Mouse (Mus musculus) hindbrain, embryonic 10.5 days (tissue): ENCODE measurements around the gene Elmo3. TPM values are rescaled to one million over a fixed set of nuclear protein-coding genes. Genes with fewer than 3 reads are reported as not detected.
"Not testable (repeated sequence)": the region's sequence is repeated elsewhere in the genome, so short reads cannot be mapped to it uniquely, and the experiment has no call there.

Experiments
- DNase-seq: peaks from one replicate; pipeline ENCODE4 v3.0.0-alpha.2; 2017; ENCODE audit warnings: low spot score
- H3K27ac ChIP-seq: fragments of 300-500 bp; sonication (generic); 2 replicates; pipeline ENCODE4 v1.5.1; 2016; ENCODE audit warnings: mild to moderate bottlenecking, moderate library complexity
- H3K27me3 ChIP-seq: fragments of 300-500 bp; sonication (generic); 2 replicates; pipeline ENCODE4 v1.6.1; 2016; ENCODE audit warnings: mild to moderate bottlenecking; ENCODE audit not compliant: poor library complexity, insufficient read depth, severe bottlenecking
- H3K36me3 ChIP-seq: fragments of 300-500 bp; sonication (generic); 2 replicates; pipeline ENCODE4 v1.6.1; 2016; ENCODE audit warnings: mild to moderate bottlenecking, moderate library complexity
- H3K4me1 ChIP-seq: fragments of 300-500 bp; sonication (generic); replicated peaks from 2 replicates; pipeline ENCODE4 v1.6.1; 2016; ENCODE audit warnings: mild to moderate bottlenecking
- H3K4me3 ChIP-seq: fragments of 300-500 bp; sonication (generic); 2 replicates; pipeline ENCODE4 v1.5.1; 2016; ENCODE audit warnings: mild to moderate bottlenecking, moderate library complexity
- H3K9me3 ChIP-seq: fragments of 300-500 bp; sonication (generic); 2 replicates; pipeline ENCODE4 v1.6.1; 2016; ENCODE audit warnings: mild to moderate bottlenecking, moderate library complexity
- WGBS: fragments of 180-500 bp; shearing (Covaris S2); methylation state at CpG from one replicate; pipeline ENCODE4 v1.1.7; 2016; 5-methylcytosine and 5-hydroxymethylcytosine counted together
- polyA plus RNA-seq: library from polyadenylated mRNA; unstranded; fragments of >200 nt; fragmentation: Nextera tagmentation; extraction: Ambion mirVana; gene quantifications from 2 replicates; pipeline ENCODE4 v1.2.1, GENCODE M21; 2016

The Elmo3 gene
- polyA plus RNA-seq, 1 experiment from 2014 or later, result 2.1 TPM

DNA sequence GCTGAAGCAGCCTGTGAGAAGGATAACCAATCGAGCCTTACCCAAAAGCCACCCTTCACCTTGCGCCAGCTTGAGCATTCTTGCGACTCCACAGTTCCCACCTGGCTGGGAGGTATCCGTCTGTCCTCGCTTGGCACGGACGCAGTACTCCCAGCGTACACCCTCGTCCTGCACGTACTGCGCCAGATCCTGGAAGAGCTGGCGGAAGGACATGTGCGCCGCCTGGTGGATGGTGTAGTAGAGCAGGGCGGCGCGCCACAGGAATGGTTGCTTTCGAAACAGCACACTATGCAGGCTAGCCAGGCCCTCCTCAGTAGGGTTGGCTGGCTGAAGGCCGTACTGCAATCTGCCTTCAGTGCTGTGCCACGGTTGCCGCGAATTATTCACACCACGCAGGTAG, 22.3 kb upstream of the Elmo3 start:
- Histone ChIP-seq H3K4me1 (peaks cover 36% of the 10 kb centered on the region), H3K36me3 (peaks cover 56% of the 10 kb centered on the region)

DNA sequence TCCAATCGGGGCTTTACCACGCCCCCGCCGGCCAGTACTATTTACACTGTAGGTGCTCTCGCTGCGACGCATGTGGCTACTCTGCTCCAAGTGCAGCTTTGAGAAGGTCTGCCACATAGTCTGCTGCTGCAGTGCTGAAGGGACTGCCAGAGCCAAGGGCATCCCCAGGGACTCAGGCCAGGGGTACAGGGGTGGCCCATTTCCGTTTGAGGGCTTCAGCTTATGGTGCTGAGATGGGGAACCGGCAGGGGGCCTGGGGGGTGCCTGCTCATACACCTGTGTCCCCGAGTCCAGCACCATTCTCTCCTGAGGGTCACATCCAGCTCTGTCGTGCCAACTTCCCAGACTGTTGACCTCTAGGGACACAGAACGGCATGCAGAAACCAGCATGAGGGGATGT, 19.9 kb upstream of the Elmo3 start:
- H3K4me3 ChIP-seq, result no peak overlapping the region
- peaks cover 49% of the 10 kb centered on the region for H3K36me3 ChIP-seq
- H3K4me1 ChIP-seq, result peaks cover 51% of the 10 kb centered on the region
- WGBS, result 44% methylated on average over 12 of the region's 12 CpGs
- H3K27ac ChIP-seq, result no peak overlapping the region
- H3K9me3 ChIP-seq, result no peaks in the 10 kb centered on the region
- H3K27me3 ChIP-seq, result peaks cover 66% of the 10 kb centered on the region
- DNase-seq, result no peak

More for the DNA sequence above, 22.3 kb upstream of the Elmo3 start:
- H3K9me3 ChIP-seq, result no peaks in the 10 kb centered on the region
- no peak overlapping the region for H3K4me3 ChIP-seq
- H3K27ac ChIP-seq, result no peak overlapping the region
- DNase-seq, result no peak
- 24% methylated on average over 23 of the region's 23 CpGs for WGBS
- peaks cover 81% of the 10 kb centered on the region for H3K27me3 ChIP-seq

GRCm38 (mm10) chr8:105286907-105287306, 18.5 kb upstream of the Elmo3 start:
- Histone ChIP-seq H3K4me3 (no peak overlapping the region), H3K9me3 (no peaks in the 10 kb centered on the region), H3K27ac (no peak overlapping the region), H3K27me3 (peaks cover 61% of the 10 kb centered on the region), H3K4me1 (peaks cover 57% of the 10 kb centered on the region), H3K36me3 (peaks cover 39% of the 10 kb centered on the region)
- WGBS, result 88% methylated on average over 4 of the region's 4 CpGs
- no peak for DNase-seq

- Histone ChIP-seq H3K9me3 (no peaks in the 10 kb centered on the region), H3K4me1 (peaks cover 54% of the 10 kb centered on the region), H3K36me3 (peaks cover 25% of the 10 kb centered on the region), H3K4me3 (peak overlapping the region; percentile 54), H3K27ac (0 out of 2 replicates have a peak overlapping the region, but pooled peaks have one; percentile 91), H3K27me3 (peaks cover 54% of the 10 kb centered on the region)
- 87% methylated on average over 5 of the region's 5 CpGs for WGBS
- no peak for DNase-seq
These were observed 17.2 kb upstream of the Elmo3 start for GRCm38 (mm10) chr8:105288231-105288630.

DNA sequence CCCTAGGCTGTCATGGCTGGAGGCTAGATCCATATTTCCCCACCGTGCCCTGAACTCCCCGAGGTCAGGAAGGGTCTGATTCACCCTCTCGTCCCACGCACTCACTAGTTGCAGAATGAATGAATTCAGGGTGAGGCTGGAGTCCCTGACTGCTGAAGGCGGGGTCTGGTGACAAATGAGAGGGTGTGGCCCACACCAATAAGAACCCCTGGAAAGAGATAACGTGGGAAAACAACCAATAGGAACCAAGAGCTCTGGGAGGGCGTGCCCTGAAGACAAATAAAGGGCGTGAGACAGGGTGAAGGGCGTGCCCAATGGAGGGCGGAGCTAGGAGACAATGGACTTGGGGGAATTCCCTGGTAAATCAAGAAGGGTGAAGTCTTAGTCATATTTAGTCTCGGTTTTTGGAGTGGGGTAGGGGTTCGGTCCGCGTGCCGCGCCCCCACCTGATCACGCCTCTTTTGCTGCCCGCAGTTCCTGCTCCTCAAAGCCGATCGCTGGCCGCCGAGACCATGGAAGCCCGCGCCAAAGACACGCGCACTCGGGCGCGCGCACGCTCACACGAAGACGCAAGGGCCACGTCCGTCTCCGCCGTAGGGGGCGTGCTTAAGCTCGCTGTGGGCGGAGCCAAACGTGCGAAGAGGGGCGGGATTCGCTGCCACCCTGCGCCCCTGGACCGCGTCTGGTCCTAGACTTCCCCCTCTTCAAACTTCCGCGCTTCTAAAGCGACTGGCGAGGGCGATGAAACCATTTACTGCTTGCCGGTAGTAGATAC, 16.3 kb upstream of the Elmo3 start:
- Histone ChIP-seq H3K27me3 (peaks cover 50% of the 10 kb centered on the region), H3K36me3 (peaks cover 18% of the 10 kb centered on the region), H3K4me1 (peaks cover 54% of the 10 kb centered on the region), H3K4me3 (peak overlapping the region; percentile 54), H3K27ac (peak overlapping the region; percentile 91), H3K9me3 (no peaks in the 10 kb centered on the region)
- DNase-seq, result peak; percentile 95
- WGBS, result under 1% methylated on average over 53 of the region's 53 CpGs

DNA sequence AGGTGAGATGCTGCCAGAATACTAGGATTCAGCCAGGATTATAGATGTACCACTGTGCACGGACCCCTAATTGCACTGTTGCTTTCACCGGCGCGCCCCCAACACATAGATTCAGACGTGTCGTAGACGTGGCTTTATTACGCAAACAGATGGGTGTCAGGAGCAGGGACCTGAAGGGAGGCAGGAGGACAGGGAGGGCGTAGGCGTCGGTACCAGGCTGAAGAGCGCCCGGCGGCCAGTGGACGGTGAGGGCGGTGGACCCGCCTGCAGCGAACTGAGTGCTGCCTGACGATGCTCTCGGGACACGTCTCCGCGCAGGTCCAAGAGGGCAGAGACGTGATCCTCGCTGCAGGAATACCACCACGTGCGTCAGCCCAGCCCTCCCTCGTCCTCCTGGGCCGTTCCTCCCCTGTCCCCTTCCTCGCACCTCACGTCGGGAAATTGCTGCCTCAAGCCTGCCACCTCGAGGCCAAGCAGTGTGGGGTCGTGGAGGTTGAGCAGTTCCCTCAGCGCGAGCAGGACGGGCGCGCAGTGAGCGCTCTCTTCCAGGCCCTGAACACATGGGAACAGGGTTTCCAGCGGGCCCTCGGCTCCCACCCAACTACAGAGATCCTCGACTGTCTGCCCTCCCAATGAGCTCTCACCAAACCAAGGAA, 15.5 kb upstream of the Elmo3 start, which contains the start of gene 4931428F04Rik:
TSS of gene 4931428F04Rik (minus strand) at position 60 of the 656 bp plus-strand sequence.
- H3K27ac ChIP-seq, result peak within 1 kb of the TSS; percentile 91
- H3K9me3 ChIP-seq, result no peaks in the 10 kb centered on the region
- 2% methylated on average over 43 of the region's 43 CpGs for WGBS
- H3K4me3 ChIP-seq, result peak within 1 kb of the TSS; percentile 54
- H3K4me1 ChIP-seq, result peaks cover 54% of the 10 kb centered on the region
- H3K36me3 ChIP-seq, result peaks cover 12% of the 10 kb centered on the region
- peak; percentile 71 for DNase-seq
- peaks cover 45% of the 10 kb centered on the region for H3K27me3 ChIP-seq

GRCm38 (mm10) chr8:105290554-105291314, 14.7 kb upstream of the Elmo3 start:
- no peaks in the 10 kb centered on the region for H3K9me3 ChIP-seq
- peaks cover 48% of the 10 kb centered on the region for H3K4me1 ChIP-seq
- peaks cover 4% of the 10 kb centered on the region; the same call in 1 of the 2 replicates for H3K36me3 ChIP-seq
- 9% methylated on average over 31 of the region's 31 CpGs for WGBS
- H3K27me3 ChIP-seq, result peaks cover 44% of the 10 kb centered on the region
- DNase-seq, result peak; percentile 89
- peak overlapping the region; percentile 54 for H3K4me3 ChIP-seq
- 0 out of 2 replicates have a peak overlapping the region, but pooled peaks have one; percentile 91 for H3K27ac ChIP-seq

DNA sequence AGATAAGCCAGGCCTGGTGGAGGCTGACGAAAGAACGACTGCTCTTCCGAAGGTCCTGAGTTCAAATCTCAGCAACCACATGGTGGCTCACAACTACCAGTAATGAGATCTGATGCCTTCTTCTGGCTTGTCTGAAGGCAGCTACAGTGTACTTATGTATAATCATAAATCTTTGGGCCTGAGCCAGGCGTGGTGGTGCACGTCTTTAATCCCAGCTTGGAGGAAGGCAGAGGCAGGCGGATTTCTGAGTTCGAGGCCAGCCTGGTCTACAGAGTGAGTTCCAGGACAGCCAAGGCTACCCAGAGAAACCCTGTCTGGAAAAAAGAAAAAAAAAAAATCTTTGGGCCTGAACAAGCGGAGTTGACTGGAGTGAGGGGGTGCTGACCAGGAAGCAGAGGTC, 14.0 kb upstream of the Elmo3 start:
- H3K9me3 ChIP-seq, H3K4me3 ChIP-seq, H3K27ac ChIP-seq, H3K36me3 ChIP-seq, DNase-seq: not testable (repeated sequence)
- Histone ChIP-seq H3K27me3 (peaks cover 40% of the 10 kb centered on the region), H3K4me1 (peaks cover 47% of the 10 kb centered on the region)
- WGBS, result 89% methylated on average over 8 of the region's 8 CpGs

- not testable (repeated sequence) for H3K4me3 ChIP-seq, H3K27ac ChIP-seq, H3K36me3 ChIP-seq, H3K9me3 ChIP-seq, DNase-seq
- peaks cover 47% of the 10 kb centered on the region for H3K4me1 ChIP-seq
- peaks cover 36% of the 10 kb centered on the region for H3K27me3 ChIP-seq
- WGBS, result 72% methylated on average over 3 of the region's 3 CpGs
These were observed 13.6 kb upstream of the Elmo3 start for GRCm38 (mm10) chr8:105291802-105292201.

- Histone ChIP-seq H3K27me3 (peaks cover 36% of the 10 kb centered on the region), H3K9me3 (no peaks in the 10 kb centered on the region), H3K4me3 (no peak overlapping the region), H3K4me1 (peaks cover 47% of the 10 kb centered on the region), H3K36me3 (no peaks in the 10 kb centered on the region), H3K27ac (no peak overlapping the region)
- 84% methylated on average over 7 of the region's 7 CpGs for WGBS
- no peak for DNase-seq
These were observed 12.9 kb upstream of the Elmo3 start for GRCm38 (mm10) chr8:105292471-105292870.

GRCm38 (mm10) chr8:105293405-105293804, 12.0 kb upstream of the Elmo3 start:
- Histone ChIP-seq H3K36me3 (peaks cover 2% of the 10 kb centered on the region), H3K4me1 (peaks cover 44% of the 10 kb centered on the region), H3K4me3 (no peak overlapping the region), H3K9me3 (no peaks in the 10 kb centered on the region), H3K27me3 (peaks cover 36% of the 10 kb centered on the region), H3K27ac (no peak overlapping the region)
- WGBS, result 67% methylated on average over 19 of the region's 19 CpGs
- DNase-seq, result no peak

GRCm38 (mm10) chr8:105294776-105295175, 10.6 kb upstream of the Elmo3 start:
- no peak overlapping the region for H3K27ac ChIP-seq
- 72% methylated on average over 9 of the region's 9 CpGs for WGBS
- H3K9me3 ChIP-seq, result no peaks in the 10 kb centered on the region
- H3K4me1 ChIP-seq, result peaks cover 39% of the 10 kb centered on the region
- H3K4me3 ChIP-seq, result no peak overlapping the region
- peaks cover 34% of the 10 kb centered on the region for H3K27me3 ChIP-seq
- no peak for DNase-seq
- peaks cover 14% of the 10 kb centered on the region for H3K36me3 ChIP-seq
